Mouse (Mus musculus) neural tube, embryonic 12.5 days (tissue): ENCODE results near the gene Fam92b. TPM values are rescaled to one million over a fixed set of nuclear protein-coding genes. Genes with fewer than 3 reads are reported as not detected.

ENCODE experiments used
- ATAC-seq: fragments of 200-750 bp; cut with Nextera tagmentation; 2 replicates; pipeline ENCODE4 v1.8.0; 2017; ENCODE audit warnings: low read depth, mild to moderate bottlenecking, moderate TSS enrichment, moderate library complexity; ENCODE audit not compliant: low FRiP score
- H3K27ac ChIP-seq: fragments of 300-500 bp; sonication (generic); 2 replicates; pipeline ENCODE4 v1.5.1; 2016
- H3K27me3 ChIP-seq: fragments of 300-500 bp; sonication (generic); replicated peaks from 2 replicates; pipeline ENCODE4 v1.6.1; 2016; ENCODE audit warnings: mild to moderate bottlenecking
- H3K36me3 ChIP-seq: fragments of 300-500 bp; sonication (generic); 2 replicates; pipeline ENCODE4 v1.6.1; 2016; ENCODE audit warnings: mild to moderate bottlenecking
- H3K4me1 ChIP-seq: fragments of 300-500 bp; sonication (generic); 2 replicates; pipeline ENCODE4 v1.6.1; 2016
- H3K4me2 ChIP-seq: fragments of 300-500 bp; sonication (generic); replicated peaks from 2 replicates; pipeline ENCODE4 v1.6.1; 2016; ENCODE audit warnings: mild to moderate bottlenecking
- H3K4me3 ChIP-seq: fragments of 300-500 bp; sonication (generic); 2 replicates; pipeline ENCODE4 v1.5.1; 2016
- H3K9ac ChIP-seq: fragments of 300-500 bp; sonication (generic); 2 replicates; pipeline ENCODE4 v1.6.1; 2016; ENCODE audit warnings: mild to moderate bottlenecking
- H3K9me3 ChIP-seq: fragments of 300-500 bp; sonication (generic); 2 replicates; pipeline ENCODE4 v1.6.1; 2016; ENCODE audit warnings: mild to moderate bottlenecking
- WGBS: fragments of 180-500 bp; shearing (Covaris S2); methylation state at CpG from one replicate; pipeline ENCODE4 v1.1.7; 2016; 5-methylcytosine and 5-hydroxymethylcytosine counted together
- polyA plus RNA-seq: library from polyadenylated mRNA; unstranded; fragments of >200 nt; fragmentation: Nextera tagmentation; extraction: Ambion mirVana; gene quantifications from 2 replicates; pipeline ENCODE4 v1.2.1, GENCODE M21; 2016

Fam92b gene
- polyA plus RNA-seq, 1 experiment from 2014 or later: 1.3 TPM

DNA sequence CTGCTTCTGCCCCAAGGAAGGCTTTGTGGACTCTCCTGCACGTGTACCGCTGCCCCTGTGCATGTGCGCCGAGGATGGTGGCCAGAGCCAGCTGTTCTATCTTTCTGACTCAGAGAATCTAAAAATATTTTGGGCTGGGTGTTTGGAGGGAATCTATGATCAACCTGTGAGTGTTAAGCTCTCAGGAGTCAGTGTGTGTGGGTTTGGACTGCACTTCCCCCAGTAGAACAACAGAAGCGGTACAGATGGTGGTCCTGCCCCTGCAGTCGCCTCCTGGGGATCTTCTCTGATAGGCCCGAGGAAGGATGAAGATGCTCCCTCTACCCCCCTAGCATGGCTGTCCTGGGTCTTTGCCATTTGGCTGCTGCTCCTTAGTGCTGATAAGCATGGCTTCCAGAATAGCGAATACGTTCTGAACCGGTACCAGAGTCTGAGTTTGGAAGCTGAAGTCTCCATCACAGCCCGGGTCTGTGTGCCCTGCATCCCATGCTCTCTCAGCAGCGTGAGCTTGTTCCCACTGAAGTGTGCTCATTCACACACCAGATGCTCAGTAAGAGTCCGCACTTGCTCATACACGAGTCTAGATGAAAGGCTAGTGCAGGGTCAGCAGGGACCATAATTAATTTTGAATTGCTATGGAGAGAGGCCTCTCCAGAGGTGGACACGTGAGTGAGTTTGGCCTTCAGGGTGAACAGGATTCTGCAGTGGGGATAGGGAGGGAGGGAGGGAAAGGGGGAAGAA lies 33.2 kb downstream of the Fam92b start:
- Histone ChIP-seq H3K4me2 (no peak overlapping the region), H3K9me3 (no peaks in the 10 kb centered on the region), H3K27me3 (no peaks in the 10 kb centered on the region), H3K4me1 (peaks cover 15% of the 10 kb centered on the region), H3K4me3 (no peak overlapping the region), H3K36me3 (0 out of 2 replicates have a peak, but pooled peaks cover 5% of the 10 kb centered on the region), H3K9ac (no peak overlapping the region), H3K27ac (no peak overlapping the region)
- WGBS: 63% methylated on average over 15 of the region's 15 CpGs
- no peak for ATAC-seq

DNA sequence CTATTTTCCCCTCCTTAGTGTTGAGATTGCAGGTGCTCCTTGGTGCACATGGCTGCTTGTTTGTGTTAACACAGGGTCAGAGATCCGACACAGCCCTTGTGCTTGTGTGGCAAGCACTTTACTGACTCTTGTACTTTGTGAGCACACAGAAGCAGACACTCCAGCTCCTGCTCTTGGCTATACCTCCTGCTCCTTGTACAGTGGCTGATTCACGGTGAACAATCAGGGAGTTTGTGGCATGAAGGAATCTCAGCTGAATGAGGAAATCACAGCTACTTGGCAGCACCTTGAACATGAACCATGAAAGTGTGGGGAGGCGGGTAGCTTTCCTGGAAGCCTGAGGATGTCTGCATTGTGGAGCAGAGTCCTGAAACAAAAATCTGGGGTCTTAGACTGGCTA lies 36.5 kb downstream of the Fam92b start:
- Histone ChIP-seq H3K36me3 (no peaks in the 10 kb centered on the region), H3K9ac (no peak overlapping the region; the same call in 1 of the 2 replicates), H3K27ac (no peak overlapping the region), H3K4me3 (no peak overlapping the region), H3K9me3 (no peaks in the 10 kb centered on the region), H3K27me3 (no peaks in the 10 kb centered on the region), H3K4me2 (no peak overlapping the region), H3K4me1 (peaks cover 15% of the 10 kb centered on the region)
- no peak for ATAC-seq
- 77% methylated on average over 3 of the region's 3 CpGs for WGBS

DNA sequence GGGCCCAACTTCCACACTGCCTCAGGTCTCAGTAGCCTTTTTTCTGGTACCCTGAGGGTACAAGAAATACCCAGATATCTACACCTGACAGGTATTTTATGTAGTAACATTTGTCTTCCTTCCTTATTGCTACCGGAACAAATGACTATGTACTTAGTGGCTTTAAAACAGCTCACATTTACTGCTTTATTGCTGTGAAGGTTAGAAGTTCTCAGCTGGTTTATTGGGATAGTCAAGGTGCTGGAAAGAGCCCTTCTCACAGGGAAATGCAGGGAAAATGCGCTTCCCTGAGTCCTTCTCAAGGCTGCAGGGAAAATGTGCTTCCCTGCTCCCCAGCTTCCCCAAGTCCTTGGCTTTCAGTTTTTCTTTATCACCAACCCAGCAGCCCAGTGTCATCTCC lies 38.3 kb downstream of the Fam92b start:
- no peaks in the 10 kb centered on the region for H3K36me3 ChIP-seq
- ATAC-seq: no peak
- 47% methylated on average over 2 of the region's 2 CpGs for WGBS

DNA sequence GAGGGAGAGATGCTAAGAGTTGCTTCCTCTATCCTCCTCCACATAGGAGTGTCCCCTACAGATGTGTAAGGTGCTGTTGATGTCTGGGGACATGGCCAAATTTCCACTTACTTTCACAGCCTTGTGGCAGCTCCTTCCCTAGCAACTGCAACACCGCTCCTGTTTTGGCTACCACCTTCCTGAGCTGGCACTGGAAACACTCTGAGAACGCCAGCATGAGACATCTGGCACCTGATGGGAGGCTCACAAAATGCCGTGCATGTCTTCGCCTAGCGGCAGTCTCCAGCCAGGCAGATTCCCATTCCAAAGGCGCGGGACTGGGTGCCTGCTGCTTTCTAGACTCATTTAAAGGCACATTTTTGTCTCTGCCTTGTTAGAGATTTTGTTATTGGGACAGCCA lies 40.6 kb downstream of the Fam92b start:
- Histone ChIP-seq H3K27me3 (no peaks in the 10 kb centered on the region), H3K4me2 (no peak overlapping the region), H3K36me3 (no peaks in the 10 kb centered on the region), H3K4me1 (no peaks in the 10 kb centered on the region), H3K4me3 (no peak overlapping the region), H3K9me3 (no peaks in the 10 kb centered on the region), H3K27ac (no peak overlapping the region), H3K9ac (no peak overlapping the region)
- 66% methylated on average over 7 of the region's 7 CpGs for WGBS
- no peak for ATAC-seq

More for the DNA sequence above, 38.3 kb downstream of the Fam92b start:
- Histone ChIP-seq H3K9me3 (no peaks in the 10 kb centered on the region), H3K4me3 (no peak overlapping the region), H3K4me2 (no peak overlapping the region), H3K9ac (no peak overlapping the region), H3K4me1 (peaks cover 3% of the 10 kb centered on the region; the same call in 1 of the 2 replicates), H3K27me3 (no peaks in the 10 kb centered on the region), H3K27ac (no peak overlapping the region)

DNA sequence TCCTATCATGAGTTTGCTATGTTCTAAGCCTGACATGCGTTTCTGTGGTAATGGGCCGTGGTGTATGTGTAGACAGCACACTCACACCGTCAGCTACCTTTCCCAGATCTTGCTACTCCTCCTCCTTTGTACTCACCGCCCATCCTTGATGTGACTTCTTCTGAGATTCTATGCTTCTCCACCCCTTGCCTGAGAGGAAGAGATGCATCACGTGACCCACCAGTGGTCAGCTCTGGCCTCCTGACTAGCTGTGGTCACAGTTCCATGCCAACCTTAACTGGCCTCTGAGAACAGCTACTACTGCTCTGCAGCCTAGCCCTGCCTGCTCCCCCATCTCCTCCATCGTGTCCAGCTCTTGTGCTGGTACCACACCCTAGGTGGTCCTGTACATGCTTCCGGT lies 41.6 kb downstream of the Fam92b start:
- no peak for ATAC-seq
- Histone ChIP-seq H3K4me3 (no peak overlapping the region), H3K9ac (no peak overlapping the region), H3K27me3 (no peaks in the 10 kb centered on the region), H3K4me2 (no peak overlapping the region), H3K36me3 (no peaks in the 10 kb centered on the region), H3K4me1 (no peaks in the 10 kb centered on the region), H3K9me3 (no peaks in the 10 kb centered on the region), H3K27ac (no peak overlapping the region)
- WGBS: 89% methylated on average over 7 of the region's 7 CpGs

DNA sequence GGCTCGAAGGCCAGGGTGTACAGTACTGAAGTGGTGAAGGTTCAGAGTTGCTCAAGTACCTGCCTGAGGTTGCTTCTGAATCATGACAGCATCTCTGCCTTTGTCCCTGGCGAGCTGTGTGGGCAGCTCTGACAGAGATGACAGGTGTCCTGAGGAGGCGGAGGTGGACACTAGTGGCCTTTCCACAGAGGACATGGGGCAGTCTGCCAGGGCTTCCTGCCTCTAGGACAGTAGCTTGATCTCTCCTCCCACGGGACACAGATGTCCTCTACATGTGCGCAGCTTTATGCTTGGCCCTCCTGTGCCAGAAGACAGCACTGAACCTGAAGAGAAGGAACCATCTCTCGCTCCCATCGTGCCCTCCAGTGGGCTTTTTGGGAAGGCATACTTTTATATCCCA lies 44.1 kb downstream of the Fam92b start:
- 88% methylated on average over 7 of the region's 7 CpGs for WGBS
- Histone ChIP-seq H3K4me3 (no peak overlapping the region), H3K9ac (no peak overlapping the region), H3K36me3 (no peaks in the 10 kb centered on the region), H3K27me3 (no peaks in the 10 kb centered on the region), H3K27ac (no peak overlapping the region), H3K9me3 (no peaks in the 10 kb centered on the region), H3K4me2 (no peak overlapping the region), H3K4me1 (no peaks in the 10 kb centered on the region)
- no peak for ATAC-seq

DNA sequence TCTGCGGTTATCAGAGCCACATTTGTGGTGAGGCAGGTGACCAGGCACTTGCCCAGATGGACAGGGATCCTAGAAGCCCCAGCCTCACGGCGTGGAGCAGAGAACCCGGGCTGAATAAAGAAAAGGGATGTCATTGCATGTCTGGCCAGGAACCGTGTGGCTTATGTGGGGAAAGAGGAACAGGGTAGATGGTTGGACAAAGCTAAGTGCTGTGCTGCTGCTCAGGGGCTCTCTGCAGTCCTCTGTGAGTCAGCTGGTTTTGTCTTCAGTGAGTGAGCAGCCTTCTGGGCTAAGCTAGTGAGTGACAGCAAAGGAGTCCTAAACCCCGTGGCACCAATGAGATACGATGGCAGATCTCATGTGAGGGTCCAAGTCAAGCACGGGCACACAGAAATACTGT lies 46.1 kb downstream of the Fam92b start:
- H3K4me1 ChIP-seq: peaks cover 8% of the 10 kb centered on the region
- ATAC-seq: no peak
- no peak overlapping the region for H3K9ac ChIP-seq
- H3K9me3 ChIP-seq: no peaks in the 10 kb centered on the region
- H3K4me2 ChIP-seq: no peak overlapping the region
- no peak overlapping the region for H3K27ac ChIP-seq
- no peaks in the 10 kb centered on the region for H3K36me3 ChIP-seq
- H3K4me3 ChIP-seq: no peak overlapping the region
- H3K27me3 ChIP-seq: no peaks in the 10 kb centered on the region
- 86% methylated on average over 8 of the region's 8 CpGs for WGBS

DNA sequence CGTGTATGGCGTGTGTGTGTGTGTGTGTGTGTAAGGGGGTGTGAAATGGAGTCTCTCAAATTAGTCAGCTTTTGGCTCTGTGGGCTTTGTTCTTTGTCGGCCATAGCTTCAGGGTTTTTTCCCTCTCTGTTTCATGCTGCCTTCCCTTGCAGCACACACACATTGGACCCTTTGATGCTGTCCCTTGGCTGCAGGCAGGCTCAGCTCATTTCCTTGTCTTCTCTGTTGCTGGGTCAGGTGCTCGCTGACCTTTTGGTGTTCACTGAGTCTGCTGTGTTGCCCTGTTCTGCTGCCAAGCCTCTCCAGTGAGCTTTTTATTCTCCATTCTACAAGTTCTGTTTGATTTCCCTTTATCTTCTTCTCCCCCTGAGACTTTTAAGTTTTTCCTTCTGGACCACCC lies 47.7 kb downstream of the Fam92b start:
- no peaks in the 10 kb centered on the region for H3K9me3 ChIP-seq
- H3K4me1 ChIP-seq: peaks cover 19% of the 10 kb centered on the region
- no peak overlapping the region; the same call in 1 of the 2 replicates for H3K27ac ChIP-seq
- H3K4me3 ChIP-seq: no peak overlapping the region
- WGBS: 66% methylated on average over 4 of the region's 4 CpGs
- no peaks in the 10 kb centered on the region for H3K36me3 ChIP-seq
- H3K27me3 ChIP-seq: no peaks in the 10 kb centered on the region
- no peak overlapping the region for H3K4me2 ChIP-seq
- H3K9ac ChIP-seq: no peak overlapping the region
- ATAC-seq: no peak

DNA sequence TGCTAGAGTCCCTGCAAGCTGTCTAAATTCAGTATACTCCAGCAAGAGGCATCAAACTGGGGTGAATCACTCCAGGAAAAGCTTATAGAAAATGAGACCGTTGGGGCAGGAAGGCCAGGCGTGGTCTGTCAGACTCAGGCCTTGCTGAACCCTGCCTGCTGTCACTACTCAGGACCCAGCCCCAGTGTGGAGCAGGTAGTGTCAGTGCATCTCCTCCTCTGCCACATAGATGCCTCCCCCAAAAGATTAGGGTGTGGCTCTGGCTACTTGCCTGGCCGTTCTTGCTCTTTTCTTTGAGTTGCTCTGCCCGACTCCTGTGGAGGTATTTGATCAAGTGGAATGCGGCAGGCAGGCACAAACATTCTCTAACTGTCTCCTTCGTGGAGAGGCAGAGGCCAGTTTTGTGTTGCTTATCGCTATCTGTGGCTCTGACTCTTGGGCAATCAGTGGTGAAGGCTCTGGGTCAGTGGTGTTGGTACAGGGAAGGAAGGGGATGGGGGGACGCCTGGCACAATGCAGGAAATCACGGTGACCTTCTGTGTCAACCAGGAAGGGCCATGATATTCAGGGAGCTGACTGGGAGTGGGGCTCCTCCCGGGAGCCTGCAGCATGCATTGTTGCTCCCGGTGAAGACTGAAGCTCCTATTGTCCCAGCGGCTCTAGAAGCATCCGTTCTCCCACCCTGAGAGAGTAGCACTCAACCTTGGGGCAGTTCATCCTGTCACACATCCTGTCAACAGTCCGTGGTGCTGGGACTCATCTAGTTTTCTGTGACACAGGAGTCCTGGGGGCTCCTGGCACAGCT lies 50.7 kb downstream of the Fam92b start:
- Histone ChIP-seq H3K27ac (no peak overlapping the region), H3K4me3 (no peak overlapping the region), H3K9me3 (no peaks in the 10 kb centered on the region), H3K27me3 (peaks cover under 1% of the 10 kb centered on the region; the same call in 1 of the 2 replicates), H3K4me1 (peaks cover 21% of the 10 kb centered on the region), H3K9ac (no peak overlapping the region), H3K36me3 (no peaks in the 10 kb centered on the region), H3K4me2 (no peak overlapping the region)
- ATAC-seq: no peak
- 37% methylated on average over 14 of the region's 14 CpGs for WGBS

DNA sequence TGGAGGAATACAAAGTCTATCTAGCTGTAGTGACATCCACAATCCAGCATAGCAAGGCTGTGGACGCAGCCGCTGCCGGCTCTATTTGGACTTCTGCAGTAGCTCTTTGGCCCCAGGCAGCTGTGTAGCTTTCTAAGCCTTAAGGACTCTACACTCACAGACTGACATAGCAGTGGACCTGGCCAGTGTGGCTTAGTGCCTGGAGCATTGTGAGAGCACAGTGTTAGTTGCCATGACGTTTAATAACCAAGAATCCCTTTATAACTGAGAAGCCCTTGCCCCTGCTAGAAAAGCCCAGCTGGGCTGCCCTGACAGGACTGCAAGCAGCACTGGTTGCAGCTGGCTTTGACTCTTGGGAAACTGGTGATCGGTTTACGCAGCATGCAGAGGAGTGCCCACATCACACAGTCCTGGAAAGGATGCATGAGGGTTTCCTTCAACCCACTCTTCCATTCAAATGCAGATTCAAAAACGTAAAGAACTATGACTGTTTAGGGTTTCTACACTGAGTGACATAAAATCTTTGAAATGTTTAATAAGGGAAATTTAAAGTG lies 52.4 kb downstream of the Fam92b start:
- ATAC-seq: no peak
- Histone ChIP-seq H3K36me3 (no peaks in the 10 kb centered on the region), H3K27me3 (peaks cover 4% of the 10 kb centered on the region; the same call in 1 of the 2 replicates), H3K4me3 (no peak overlapping the region), H3K4me1 (peaks cover 21% of the 10 kb centered on the region), H3K9me3 (no peaks in the 10 kb centered on the region), H3K27ac (no peak overlapping the region), H3K4me2 (no peak overlapping the region), H3K9ac (no peak overlapping the region)
- 55% methylated on average over 7 of the region's 7 CpGs for WGBS

DNA sequence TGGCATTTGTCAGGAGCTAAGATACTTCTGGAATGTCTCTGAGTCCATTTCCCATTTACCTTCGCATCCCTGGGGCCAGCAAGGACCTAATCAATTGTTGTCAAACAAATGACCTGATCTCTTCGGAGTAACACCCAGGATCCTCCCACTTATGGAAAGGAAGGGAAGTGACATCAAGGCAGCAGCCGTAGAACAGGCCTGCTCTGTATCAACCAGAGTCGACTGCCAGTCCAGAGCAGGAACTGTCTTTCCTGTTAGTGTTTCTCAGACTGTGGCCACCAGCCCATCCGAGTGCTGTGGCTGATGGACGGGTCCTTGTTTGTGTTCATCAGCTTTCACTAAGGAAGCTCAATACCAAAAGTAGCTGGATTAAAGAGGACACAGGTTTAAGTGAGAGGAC lies 53.0 kb downstream of the Fam92b start:
- Histone ChIP-seq H3K4me3 (no peak overlapping the region), H3K9me3 (no peaks in the 10 kb centered on the region), H3K4me1 (peaks cover 21% of the 10 kb centered on the region), H3K27ac (no peak overlapping the region), H3K9ac (no peak overlapping the region), H3K27me3 (peaks cover 4% of the 10 kb centered on the region; the same call in 1 of the 2 replicates), H3K4me2 (no peak overlapping the region), H3K36me3 (no peaks in the 10 kb centered on the region)
- ATAC-seq: no peak
- WGBS: 69% methylated on average over 6 of the region's 6 CpGs

DNA sequence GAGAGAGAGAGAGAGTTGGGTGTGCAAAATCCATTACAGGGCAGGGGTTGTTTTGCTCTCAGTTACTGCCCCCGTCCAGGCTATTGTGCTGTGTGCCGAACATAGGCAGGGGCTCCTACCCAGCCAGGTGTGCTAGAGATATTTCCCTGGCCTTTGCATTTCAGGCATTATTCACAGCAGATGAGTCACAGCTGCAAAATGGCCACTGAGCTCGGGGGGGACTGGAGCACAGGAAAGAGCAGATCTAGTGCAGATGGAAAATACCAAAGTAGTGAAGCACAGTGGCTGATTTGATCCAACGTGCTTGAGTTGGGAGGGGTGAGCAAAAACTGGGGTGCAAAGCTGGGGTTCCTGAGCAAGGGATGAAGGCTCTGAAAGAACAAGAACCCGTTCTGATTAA lies 56.3 kb downstream of the Fam92b start:
- Histone ChIP-seq H3K4me1 (peaks cover 11% of the 10 kb centered on the region), H3K27me3 (peaks cover 16% of the 10 kb centered on the region), H3K9ac (no peak overlapping the region), H3K4me3 (no peak overlapping the region), H3K27ac (no peak overlapping the region), H3K4me2 (no peak overlapping the region), H3K36me3 (no peaks in the 10 kb centered on the region), H3K9me3 (no peaks in the 10 kb centered on the region)
- 70% methylated on average over 5 of the region's 5 CpGs for WGBS
- ATAC-seq: no peak
